Mouse (Mus musculus) myocyte (in vitro differentiated cells): ENCODE measurements around the gene Herc2.

Source experiments
- POLR2A ChIP-seq: IDR thresholded peaks from one replicate; pipeline ENCODE4 v1.6.1; 2011; ENCODE audit warnings: low read depth, mild to moderate bottlenecking, control low read depth, moderate library complexity; ENCODE audit not compliant: insufficient read length
- USF1 ChIP-seq: IDR thresholded peaks from one replicate; pipeline ENCODE4 v1.6.1; 2011; ENCODE audit warnings: low read depth, mild to moderate bottlenecking, control low read depth, moderate library complexity

GRCm38 (mm10) chr7:56018446-56018971 is 31.5 kb upstream of the Herc2 start:
- TF ChIP-seq POLR2A = no peak
- no peak for TF ChIP-seq USF1
